Mouse (Mus musculus): Measurements from ENCODE around the gene Cep131.

Cep131 gene

DNA sequence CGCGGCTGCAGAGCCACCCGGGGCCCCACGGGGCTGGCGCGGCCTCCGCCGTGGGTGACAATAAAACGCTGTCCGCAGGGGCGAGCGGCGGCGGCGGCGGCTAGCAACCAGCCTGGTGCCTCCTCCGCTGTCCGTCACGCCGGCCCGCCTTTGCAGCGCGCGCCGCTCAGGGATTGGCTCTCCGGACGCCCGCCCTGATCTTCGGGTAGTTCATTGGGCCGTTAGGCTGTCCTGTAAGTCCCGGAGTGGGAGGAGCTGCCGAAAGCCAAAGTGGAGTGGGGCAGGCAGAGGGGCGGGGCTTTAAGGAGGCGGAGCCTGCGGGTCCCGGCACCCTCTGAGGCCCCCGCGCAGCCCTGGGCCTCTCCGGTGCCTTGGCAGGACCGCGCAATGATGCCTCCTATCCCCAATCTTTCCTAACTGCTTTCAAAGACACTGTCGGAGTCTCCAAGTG, at the start of gene Cep131:
TSS of gene Cep131 (minus strand) at position 126 of the 451 bp plus-strand sequence.
- peak; percentile 92 to 94 for DNase-seq (ENCODE audit: low read depth in 1 of 2, low spot score in 2 of 2)

GRCm38 (mm10) chr11:120136195-120136594, 49.6 kb upstream of the Cep131 start:
- DNase-seq (ENCODE audit: low read depth in 1 of 2, low spot score in 2 of 2) = no peak

DNA sequence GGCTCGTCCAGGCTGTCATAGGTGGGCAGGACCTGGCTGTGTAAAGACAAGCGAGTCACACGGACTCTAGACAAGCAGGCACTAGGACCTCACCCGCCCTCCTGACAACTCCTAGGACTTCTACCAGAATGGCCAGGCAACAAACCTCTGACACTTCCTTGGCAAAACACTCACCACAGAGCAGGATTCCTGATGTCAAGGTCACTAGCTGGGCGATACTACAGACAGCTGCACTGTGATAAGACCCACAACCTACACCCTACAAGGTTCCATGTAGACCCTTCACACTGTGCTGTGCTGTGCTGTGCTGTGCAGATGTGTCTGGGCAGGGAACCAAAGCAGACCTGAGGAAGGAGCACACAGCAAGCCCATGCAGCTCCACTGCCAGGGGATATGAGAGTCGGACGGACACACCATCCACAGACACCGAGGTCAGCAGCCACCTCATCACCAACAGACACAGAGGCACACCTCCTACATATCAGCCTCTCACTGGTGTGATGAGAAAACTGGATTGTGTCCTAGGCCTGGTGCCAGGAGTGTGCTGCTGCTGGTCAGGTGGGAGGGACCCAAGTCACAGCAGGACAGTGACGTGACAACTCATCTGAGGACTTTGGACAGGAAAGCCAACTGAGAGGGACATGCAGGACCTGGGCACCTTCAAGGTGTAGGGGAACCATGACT, 48.4 kb upstream of the Cep131 start:
- no peak for DNase-seq (ENCODE audit: low read depth in 1 of 2, low spot score in 2 of 2)

GRCm38 (mm10) chr11:120134148-120134547, 47.5 kb upstream of the Cep131 start:
- no peak for DNase-seq (ENCODE audit: low read depth in 1 of 2, low spot score in 2 of 2)

- DNase-seq (ENCODE audit: low read depth in 1 of 2, low spot score in 2 of 2) = no peak
Measured at GRCm38 (mm10) chr11:120129281-120129680, 42.7 kb upstream of the Cep131 start.

DNA sequence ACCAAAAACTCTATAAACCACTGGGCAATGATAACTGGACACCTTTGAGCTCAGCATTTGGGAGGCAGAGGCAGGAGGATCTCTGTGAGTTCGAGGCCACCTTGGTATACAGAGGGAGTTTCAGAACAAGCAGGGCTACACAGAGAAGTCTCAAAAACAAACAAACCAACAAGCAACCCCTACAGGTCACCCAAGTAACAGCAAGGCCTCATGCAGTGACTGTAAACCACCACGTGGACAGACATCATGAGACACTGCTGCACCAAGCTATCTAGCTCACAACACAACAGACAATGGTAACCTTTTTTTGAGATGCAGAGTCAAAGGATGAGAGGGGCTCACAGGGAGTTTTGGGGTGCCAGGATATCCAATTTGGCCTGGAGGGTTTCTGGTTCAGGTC, 40.2 kb upstream of the Cep131 start:
- DNase-seq (ENCODE audit: low read depth in 1 of 2, low spot score in 2 of 2) = no peak

DNA sequence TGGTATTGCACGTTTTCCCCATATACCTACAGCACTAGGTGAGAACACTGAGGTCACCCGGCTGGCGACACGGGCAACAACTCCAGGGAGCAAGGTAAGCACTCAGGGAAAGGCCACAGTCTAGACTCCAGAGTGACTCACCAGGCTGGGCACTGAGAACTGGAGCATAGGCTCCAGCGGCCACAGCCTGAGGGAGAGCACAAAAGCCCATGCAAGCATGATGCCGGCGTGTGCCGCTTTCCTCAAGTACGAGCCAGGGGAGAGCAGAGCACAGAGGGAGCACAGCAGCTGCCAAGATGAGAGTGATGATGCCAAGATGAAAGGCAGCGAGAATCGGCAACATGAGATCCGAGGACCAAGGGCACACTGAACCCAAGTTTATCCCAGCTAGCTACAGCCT, 35.5 kb upstream of the Cep131 start:
- DNase-seq (ENCODE audit: low read depth in 1 of 2, low spot score in 2 of 2) = no peak

DNA sequence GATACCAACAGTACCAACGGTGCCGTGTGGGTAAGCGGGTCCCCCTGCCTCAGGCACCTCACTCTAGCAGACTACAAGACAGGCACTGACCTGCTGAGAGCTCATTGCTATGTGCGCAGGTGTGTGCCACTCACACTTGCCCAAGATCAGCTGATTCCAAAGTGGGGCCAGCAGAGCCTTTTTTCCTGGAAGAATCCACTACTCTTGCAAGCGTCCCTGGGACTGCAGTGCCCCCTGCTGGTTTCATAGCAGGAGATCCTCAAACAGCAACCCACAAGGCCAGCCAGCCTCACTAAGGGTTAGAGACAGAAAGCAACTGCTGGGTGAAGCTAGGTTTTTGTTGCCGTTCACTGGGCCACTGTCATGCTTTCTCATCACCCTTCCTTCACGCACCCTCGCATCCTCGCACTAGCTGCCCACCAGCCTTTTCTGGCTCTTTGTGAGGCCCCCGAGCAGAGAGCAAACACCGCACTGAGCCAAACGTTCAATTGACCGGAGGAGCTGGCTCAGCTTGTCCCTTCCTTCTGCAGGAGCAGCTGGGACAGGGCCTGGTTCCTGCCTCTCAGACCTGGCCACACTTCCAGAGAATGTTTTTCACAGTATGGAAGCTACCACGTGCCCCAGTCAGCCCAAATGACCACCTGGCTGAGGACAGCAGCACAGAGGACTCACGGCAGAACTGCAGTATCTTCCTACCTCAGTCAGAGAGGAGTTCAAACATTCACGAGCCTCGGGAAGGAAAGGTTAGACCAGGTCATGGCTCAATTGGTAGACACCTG, 34.2 kb upstream of the Cep131 start:
- DNase-seq (ENCODE audit: low read depth in 1 of 2, low spot score in 2 of 2) = no peak

GRCm38 (mm10) chr11:120119936-120120541, 33.4 kb upstream of the Cep131 start:
- no peak for DNase-seq (ENCODE audit: low read depth in 1 of 2, low spot score in 2 of 2)

GRCm38 (mm10) chr11:120119108-120119507, 32.5 kb upstream of the Cep131 start:
- DNase-seq (ENCODE audit: low read depth in 1 of 2, low spot score in 2 of 2) = no peak

DNA sequence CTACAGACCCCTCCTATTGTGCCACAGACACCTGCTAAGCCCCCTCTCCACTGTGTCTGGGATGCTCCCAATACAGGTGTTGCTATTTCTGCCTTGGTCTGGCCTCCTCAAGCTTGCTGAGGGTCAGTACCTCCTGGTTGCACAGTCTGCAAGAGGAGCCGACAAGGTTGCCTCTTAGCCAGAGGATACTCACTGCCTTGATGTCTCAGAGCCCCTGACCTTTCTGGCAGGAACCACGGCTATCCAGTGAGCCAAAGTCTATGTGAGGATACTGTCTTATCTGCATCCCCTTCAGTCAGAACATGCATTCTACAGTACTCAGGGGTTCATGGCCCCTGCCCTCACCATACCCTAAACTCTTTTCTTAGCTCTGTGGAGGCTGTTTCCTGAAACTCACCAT, 31.0 kb upstream of the Cep131 start:
- DNase-seq (ENCODE audit: low read depth in 1 of 2, low spot score in 2 of 2) = no peak

DNA sequence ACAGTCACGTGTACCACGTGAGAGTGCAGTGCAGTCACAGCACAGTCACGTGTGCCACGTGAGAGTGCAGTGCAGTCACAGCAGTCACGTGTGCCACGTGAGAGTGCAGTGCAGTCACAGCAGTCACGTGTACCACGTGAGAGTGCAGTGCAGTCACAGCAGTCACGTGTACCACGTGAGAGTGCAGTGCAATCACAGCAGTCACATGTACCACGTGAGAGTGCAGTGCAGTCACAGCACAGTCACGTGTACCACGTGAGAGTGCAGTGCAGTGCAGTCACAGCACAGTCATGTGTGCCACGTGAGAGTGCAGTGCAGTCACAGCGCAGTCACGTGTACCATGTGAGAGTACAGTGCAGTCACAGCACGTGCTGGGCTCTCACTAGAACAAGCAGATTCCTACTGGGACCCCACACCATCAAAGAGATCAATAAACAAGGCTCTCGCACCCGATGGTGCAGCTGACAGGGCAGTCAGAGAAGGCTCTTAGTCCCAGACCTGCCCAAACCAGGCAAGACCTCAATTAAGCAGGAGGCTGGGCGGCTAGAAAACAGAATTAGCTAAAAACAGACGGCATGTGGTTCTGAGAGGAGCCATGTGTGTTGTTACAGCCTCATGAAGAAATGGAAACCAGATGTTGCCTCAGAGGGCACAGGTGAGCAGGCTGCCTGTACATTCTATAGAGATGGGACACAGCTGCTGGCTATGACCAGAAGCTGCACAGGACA, 28.0 kb upstream of the Cep131 start:
- DNase-seq (ENCODE audit: low read depth in 1 of 2, low spot score in 2 of 2) = no peak

DNA sequence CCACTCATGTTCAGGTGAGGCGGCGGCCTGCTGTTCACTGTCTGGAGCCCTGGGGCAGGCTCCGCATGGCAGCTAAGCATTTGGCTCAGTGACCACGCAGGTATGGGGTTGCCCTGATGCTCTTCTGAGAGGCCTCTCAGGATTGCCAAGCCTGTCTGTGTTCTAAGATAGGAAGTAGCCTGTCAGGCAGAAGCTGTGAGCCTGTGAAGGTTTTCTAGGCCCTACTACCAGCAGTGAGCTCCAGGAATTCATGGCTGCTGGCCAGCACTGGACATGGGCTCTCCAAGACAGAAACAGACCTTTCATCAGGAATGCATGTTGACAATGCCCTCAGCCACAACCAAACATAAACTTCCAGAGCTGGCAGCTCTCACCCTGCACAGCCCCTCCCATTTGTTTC, 25.5 kb upstream of the Cep131 start:
- DNase-seq (ENCODE audit: low read depth in 1 of 2, low spot score in 2 of 2) = no peak

GRCm38 (mm10) chr11:120111033-120111432, 24.4 kb upstream of the Cep131 start:
- DNase-seq (ENCODE audit: low read depth in 1 of 2, low spot score in 2 of 2) = no peak

DNA sequence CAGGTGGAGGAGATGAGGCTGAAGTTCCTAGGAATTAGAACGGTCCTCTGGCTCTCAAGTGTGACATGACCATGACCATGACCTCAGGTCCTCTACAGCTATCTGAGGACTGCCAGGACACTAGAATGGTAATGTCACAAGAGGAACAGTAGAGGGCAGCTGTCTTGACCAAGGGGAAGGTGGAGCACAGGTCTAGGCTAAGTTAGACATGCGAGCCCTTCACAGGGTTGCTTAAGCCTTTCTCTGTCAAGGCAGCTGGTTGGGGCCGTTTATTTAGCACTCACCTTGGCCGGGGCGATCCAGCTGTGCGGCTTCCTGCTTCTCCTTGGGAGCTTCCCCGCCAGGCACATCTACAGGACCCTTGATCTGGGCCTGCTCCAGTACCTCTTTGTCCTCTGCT, 23.9 kb upstream of the Cep131 start:
- DNase-seq (ENCODE audit: low read depth in 1 of 2, low spot score in 2 of 2) = no peak

- no peak for DNase-seq (ENCODE audit: low read depth in 1 of 2, low spot score in 2 of 2)
Measured at GRCm38 (mm10) chr11:120109558-120110210, 23.1 kb upstream of the Cep131 start.

GRCm38 (mm10) chr11:120107796-120108195, 21.2 kb upstream of the Cep131 start:
- DNase-seq (ENCODE audit: low read depth in 1 of 2, low spot score in 2 of 2) = no peak

DNA sequence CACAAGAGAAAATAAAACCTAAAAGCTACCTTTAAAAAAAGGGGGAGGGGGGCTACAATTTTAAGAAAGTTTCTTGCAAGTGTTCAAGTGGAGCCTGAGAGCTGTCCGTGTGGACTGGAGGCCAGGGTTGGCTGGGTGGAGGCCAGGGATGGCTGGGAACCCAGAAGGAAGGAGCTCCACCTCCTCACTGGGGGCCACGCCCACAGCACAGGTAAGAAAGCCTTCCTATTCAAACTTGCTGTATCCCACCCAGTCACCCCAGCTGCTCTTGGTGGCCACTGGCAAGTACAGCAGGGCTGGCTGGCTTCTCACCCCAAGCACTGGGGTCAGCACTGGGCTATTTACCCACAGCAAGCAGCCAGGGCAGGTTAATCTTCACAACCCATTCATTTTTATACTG, 20.4 kb upstream of the Cep131 start:
- DNase-seq (ENCODE audit: low read depth in 1 of 2, low spot score in 2 of 2) = no peak

- DNase-seq (ENCODE audit: low read depth in 1 of 2, low spot score in 2 of 2) = no peak
Measured at GRCm38 (mm10) chr11:120103431-120103997, 16.9 kb upstream of the Cep131 start.

DNA sequence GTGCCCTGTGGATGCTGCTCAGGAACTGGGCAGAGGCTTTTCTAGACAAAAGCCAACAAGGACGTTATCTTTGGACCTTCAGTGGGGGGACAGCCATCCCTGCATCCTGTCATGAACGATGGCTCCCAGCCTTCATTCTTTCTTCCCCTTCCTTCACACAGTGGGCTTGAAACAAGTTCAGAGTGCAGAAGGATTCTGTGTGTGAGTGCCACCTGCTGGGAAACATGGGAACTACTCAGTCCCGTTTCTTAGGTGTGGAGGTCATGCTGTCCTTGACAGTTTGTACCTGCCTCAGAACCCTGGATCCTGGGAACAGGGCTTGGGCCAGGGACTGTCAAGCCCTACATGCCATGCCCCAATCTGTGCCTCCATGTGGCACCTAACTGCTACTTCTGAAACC, 14.4 kb upstream of the Cep131 start:
- peak; percentile 41 to 53 for DNase-seq (ENCODE audit: low read depth in 1 of 2, low spot score in 2 of 2)
